Mouse (Mus musculus) embryonic facial prominence, embryonic 11.5 days (tissue): ENCODE measurements around the gene Ttc14. TPM values are rescaled to one million over a fixed set of nuclear protein-coding genes. Genes with fewer than 3 reads are reported as not detected.

Experiments used
- ATAC-seq: fragments of 200-750 bp; cut with Nextera tagmentation; replicated peaks from 2 replicates; pipeline ENCODE4 v1.8.0; 2017; ENCODE audit warnings: low read depth; ENCODE audit not compliant: insufficient number of reproducible peaks, low FRiP score, low TSS enrichment
- DNase-seq: peaks from one replicate; pipeline ENCODE4 v3.0.0-alpha.2; 2015; ENCODE audit warnings: low spot score
- H3K27ac ChIP-seq: fragments of 300-500 bp; sonication (generic); replicated peaks from 2 replicates; pipeline ENCODE4 v1.5.1; 2014; ENCODE audit warnings: mild to moderate bottlenecking, low read depth, low read length, control low read depth
- H3K27me3 ChIP-seq: fragments of 300-500 bp; sonication (generic); 2 replicates; pipeline ENCODE4 v1.6.1; 2014; ENCODE audit warnings: mild to moderate bottlenecking, low read length, moderate library complexity, mixed read lengths; ENCODE audit not compliant: control insufficient read depth, insufficient read depth
- H3K36me3 ChIP-seq: fragments of 300-500 bp; sonication (generic); replicated peaks from 2 replicates; pipeline ENCODE4 v1.6.1; 2014; ENCODE audit warnings: low read depth, mild to moderate bottlenecking, low read length, moderate library complexity, mixed read lengths; ENCODE audit not compliant: control insufficient read depth, insufficient read depth
- H3K4me1 ChIP-seq: fragments of 300-500 bp; sonication (generic); 2 replicates; pipeline ENCODE4 v1.6.1; 2014; ENCODE audit warnings: low read length, mixed read lengths; ENCODE audit not compliant: control insufficient read depth, insufficient read depth
- H3K4me2 ChIP-seq: fragments of 300-500 bp; sonication (generic); 2 replicates; pipeline ENCODE4 v1.6.1; 2014; ENCODE audit warnings: low read depth, mild to moderate bottlenecking, control low read depth, low read length, moderate library complexity
- H3K4me3 ChIP-seq: fragments of 300-500 bp; sonication (generic); 2 replicates; pipeline ENCODE4 v1.5.1; 2014; ENCODE audit warnings: low read depth, low read length, control low read depth
- H3K9ac ChIP-seq: fragments of 300-500 bp; sonication (generic); replicated peaks from 2 replicates; pipeline ENCODE4 v1.6.1; 2014; ENCODE audit warnings: mild to moderate bottlenecking, control low read depth, low read length
- H3K9me3 ChIP-seq: fragments of 300-500 bp; sonication (generic); replicated peaks from 2 replicates; pipeline ENCODE4 v1.6.1; 2016; ENCODE audit warnings: mild to moderate bottlenecking, low read length, inconsistent platforms, mixed read lengths; ENCODE audit not compliant: control insufficient read depth
- WGBS: fragments of 180-500 bp; shearing (Covaris S2); extraction: QIAGEN DNeasy Blood & Tissue Kit; methylation state at CpG from one replicate; pipeline ENCODE4 v1.1.7; 2014; 5-methylcytosine and 5-hydroxymethylcytosine counted together
- polyA plus RNA-seq: library from polyadenylated mRNA; unstranded; fragments of >200 nt; fragmentation: Nextera tagmentation; extraction: Ambion mirVana; gene quantifications from 2 replicates; pipeline ENCODE4 v1.2.1, GENCODE M21; 2014

The Ttc14 gene
- 65.1 and 65.2 TPM in 2 replicates for polyA plus RNA-seq

- Histone ChIP-seq H3K9me3 (no peaks in the 10 kb centered on the region), H3K4me2 (peak within 1 kb of the TSS; percentile 47), H3K4me3 (peak within 1 kb of the TSS; percentile 95), H3K4me1 (no peaks in the 10 kb centered on the region), H3K27ac (peak within 1 kb of the TSS; percentile 98), H3K27me3 (no peaks in the 10 kb centered on the region), H3K36me3 (no peaks in the 10 kb centered on the region), H3K9ac (peak within 1 kb of the TSS; percentile 95)
- ATAC-seq (peak; percentile 99), DNase-seq (peak; percentile 96)
- under 1% methylated on average over 88 of the region's 90 CpGs for WGBS
These were observed at the start of gene Ttc14 for GRCm38 (mm10) chr3:33799617-33800512. TSS of gene Ttc14 (plus strand) at chr3:33799832.

GRCm38 (mm10) chr3:33790975-33791374 is 8.7 kb upstream of the Ttc14 start:
- H3K4me1 ChIP-seq, result no peaks in the 10 kb centered on the region
- ATAC-seq, result no peak
- peak; percentile 25 for DNase-seq
- no peak overlapping the region for H3K9ac ChIP-seq
- no peaks in the 10 kb centered on the region for H3K27me3 ChIP-seq
- no peak overlapping the region for H3K27ac ChIP-seq
- H3K4me2 ChIP-seq, result no peak overlapping the region
- H3K36me3 ChIP-seq, result no peaks in the 10 kb centered on the region
- H3K9me3 ChIP-seq, result no peaks in the 10 kb centered on the region
- no peak overlapping the region for H3K4me3 ChIP-seq

GRCm38 (mm10) chr3:33800513-33800820 is 835 bp downstream of the Ttc14 start:
- under 1% methylated on average over 15 of the region's 16 CpGs for WGBS

GRCm38 (mm10) chr3:33807151-33807550 is 7.5 kb downstream of the Ttc14 start:
- ATAC-seq (no peak), DNase-seq (no peak)
- H3K4me2 ChIP-seq, result no peak overlapping the region
- 83% methylated on average over 1 of the region's 1 CpGs for WGBS
- H3K4me3 ChIP-seq, result no peak overlapping the region
- no peaks in the 10 kb centered on the region for H3K27me3 ChIP-seq
- no peak overlapping the region for H3K9ac ChIP-seq
- no peaks in the 10 kb centered on the region for H3K4me1 ChIP-seq
- H3K27ac ChIP-seq, result no peak overlapping the region
- H3K36me3 ChIP-seq, result no peaks in the 10 kb centered on the region; the same call in none of the 2 replicates
- H3K9me3 ChIP-seq, result no peaks in the 10 kb centered on the region

More at GRCm38 (mm10) chr3:33800513-33800820, 835 bp downstream of the Ttc14 start:
- H3K4me1 ChIP-seq, result no peaks in the 10 kb centered on the region
- ATAC-seq (peak; percentile 14; the same call in 1 of the 2 replicates), DNase-seq (no peak)
- H3K9me3 ChIP-seq, result no peaks in the 10 kb centered on the region
- H3K27me3 ChIP-seq, result no peaks in the 10 kb centered on the region
- H3K4me2 ChIP-seq, result peak overlapping the region; percentile 47
- H3K4me3 ChIP-seq, result peak overlapping the region; percentile 95
- no peaks in the 10 kb centered on the region; the same call in 1 of the 2 replicates for H3K36me3 ChIP-seq
- peak overlapping the region; percentile 95 for H3K9ac ChIP-seq
- H3K27ac ChIP-seq, result peak overlapping the region; percentile 98

- Histone ChIP-seq H3K4me1 (no peaks in the 10 kb centered on the region), H3K4me2 (no peak overlapping the region), H3K9me3 (no peaks in the 10 kb centered on the region), H3K27ac (no peak overlapping the region), H3K27me3 (no peaks in the 10 kb centered on the region), H3K36me3 (no peaks in the 10 kb centered on the region), H3K9ac (no peak overlapping the region), H3K4me3 (no peak overlapping the region)
- ATAC-seq (no peak), DNase-seq (peak; percentile 75)
- WGBS, result 47% methylated on average over 9 of the region's 9 CpGs
These were observed 24.7 kb downstream of the Ttc14 start for GRCm38 (mm10) chr3:33824135-33824946.

- ATAC-seq (no peak), DNase-seq (no peak)
- Histone ChIP-seq H3K27ac (no peak overlapping the region), H3K36me3 (no peaks in the 10 kb centered on the region), H3K4me3 (no peak overlapping the region), H3K27me3 (no peaks in the 10 kb centered on the region), H3K4me1 (no peaks in the 10 kb centered on the region), H3K4me2 (no peak overlapping the region), H3K9me3 (no peaks in the 10 kb centered on the region), H3K9ac (no peak overlapping the region)
- 85% methylated on average over 10 of the region's 10 CpGs for WGBS
These were observed 32.7 kb downstream of the Ttc14 start for GRCm38 (mm10) chr3:33832351-33832750.

GRCm38 (mm10) chr3:33836576-33836975 is 36.9 kb downstream of the Ttc14 start:
- no peaks in the 10 kb centered on the region for H3K27me3 ChIP-seq
- no peak for ATAC-seq
- 95% methylated on average over 13 of the region's 13 CpGs for WGBS

GRCm38 (mm10) chr3:33838877-33839276 is 39.2 kb downstream of the Ttc14 start:
- DNase-seq (no peak), ATAC-seq (no peak)
- Histone ChIP-seq H3K27ac (no peak overlapping the region), H3K4me2 (no peak overlapping the region), H3K4me3 (no peak overlapping the region), H3K9me3 (no peaks in the 10 kb centered on the region), H3K27me3 (no peaks in the 10 kb centered on the region), H3K9ac (no peak overlapping the region), H3K36me3 (no peaks in the 10 kb centered on the region), H3K4me1 (no peaks in the 10 kb centered on the region)
- 63% methylated on average over 10 of the region's 10 CpGs for WGBS

More at GRCm38 (mm10) chr3:33836576-33836975, 36.9 kb downstream of the Ttc14 start:
- no peak for DNase-seq
- Histone ChIP-seq H3K36me3 (no peaks in the 10 kb centered on the region), H3K4me1 (no peaks in the 10 kb centered on the region), H3K9ac (no peak overlapping the region), H3K4me2 (no peak overlapping the region), H3K27ac (no peak overlapping the region), H3K9me3 (no peaks in the 10 kb centered on the region), H3K4me3 (no peak overlapping the region)
